Mouse (Mus musculus) ES-E14 (cell line): ENCODE measurements at regions not wholly inside any gene's neighbourhood (a gene's known extent, or its start where the extent isn't known, plus 50 kb on each side); places are given as distances from the start of the nearest gene placed in this dataset.

ENCODE experiments used
- DNase-seq: peaks from one replicate; pipeline ENCODE4 v3.0.0-alpha.2; 2013; ENCODE audit warnings: low read depth, low spot score
- H3K27ac ChIP-seq: 2 replicates; pipeline ENCODE4 v1.5.1; 2012; ENCODE audit warnings: low read depth, mild to moderate bottlenecking, low read length, moderate library complexity, mixed read lengths; ENCODE audit not compliant: poor library complexity, insufficient read depth, severe bottlenecking
- H3K36me3 ChIP-seq: 2 replicates; pipeline ENCODE4 v1.6.1; 2012; ENCODE audit warnings: mild to moderate bottlenecking, low read length, moderate library complexity, mixed read lengths; ENCODE audit not compliant: control insufficient read depth, poor library complexity, insufficient read depth, severe bottlenecking
- H3K4me1 ChIP-seq, 2 experiments: fragments of 150-350 bp in 1 of 2; sonication (generic) in 1 of 2; 2 replicates each; pipeline ENCODE4 v1.6.1; 2012; ENCODE audit warnings: low read length in 2 of 2, mild to moderate bottlenecking in 1 of 2, mixed read lengths in 1 of 2; ENCODE audit not compliant: control insufficient read depth in 2 of 2, insufficient read depth in 2 of 2, poor library complexity in 1 of 2
- H3K4me3 ChIP-seq, 2 experiments: fragments of 150-350 bp in 1 of 2; sonication (generic) in 1 of 2; 2 replicates each; pipeline ENCODE4 v1.5.1; 2012; ENCODE audit warnings: low read length in 2 of 2, low read depth in 1 of 2, mild to moderate bottlenecking in 1 of 2, mixed read lengths in 1 of 2; ENCODE audit not compliant: insufficient read depth in 1 of 2, poor library complexity in 1 of 2, severe bottlenecking in 1 of 2
- H3K9ac ChIP-seq: 2 replicates; pipeline ENCODE4 v1.6.1; 2012; ENCODE audit warnings: low read depth, mild to moderate bottlenecking, low read length, mixed read lengths; ENCODE audit not compliant: poor library complexity, insufficient read depth, severe bottlenecking
- H3K9me3 ChIP-seq: fragments of 150-350 bp; sonication (generic); 2 replicates; pipeline ENCODE4 v1.6.1; 2012; ENCODE audit warnings: low read depth, mild to moderate bottlenecking, low read length; ENCODE audit not compliant: control insufficient read depth, insufficient read depth
- CHD2 ChIP-seq: IDR thresholded peaks from 2 replicates; pipeline ENCODE4 v1.6.1; 2014; ENCODE audit warnings: mild to moderate bottlenecking, low read depth, low read length, inconsistent platforms
- HCFC1 ChIP-seq: IDR thresholded peaks from 2 replicates; pipeline ENCODE4 v1.6.1; 2012; ENCODE audit warnings: low read length, inconsistent platforms, borderline replicate concordance; ENCODE audit not compliant: insufficient read depth
- MAFK ChIP-seq: IDR thresholded peaks from 2 replicates; pipeline ENCODE4 v1.6.1; 2014; ENCODE audit warnings: mild to moderate bottlenecking, low read depth, low read length, inconsistent platforms; ENCODE audit not compliant: insufficient read depth
- ZC3H11A ChIP-seq: IDR thresholded peaks from 2 replicates; pipeline ENCODE4 v1.6.1; 2012; ENCODE audit warnings: low read depth, mild to moderate bottlenecking, inconsistent platforms, low read length, borderline replicate concordance
- ZNF384 ChIP-seq: IDR thresholded peaks from 2 replicates; pipeline ENCODE4 v1.6.1; 2012; ENCODE audit warnings: low read depth, low read length, inconsistent platforms
- in situ Hi-C, 2 experiments: fragments of 600-800 bp; cut with MboI; formaldehyde crosslinking; loops; one replicate each; pipeline ENCODE4 v1.15.1; 2025; ENCODE audit warnings: low sequenced_read_pairs in 2 of 2, inconsistent platforms in 1 of 2; ENCODE audit not compliant: unreplicated experiment in 2 of 2

DNA sequence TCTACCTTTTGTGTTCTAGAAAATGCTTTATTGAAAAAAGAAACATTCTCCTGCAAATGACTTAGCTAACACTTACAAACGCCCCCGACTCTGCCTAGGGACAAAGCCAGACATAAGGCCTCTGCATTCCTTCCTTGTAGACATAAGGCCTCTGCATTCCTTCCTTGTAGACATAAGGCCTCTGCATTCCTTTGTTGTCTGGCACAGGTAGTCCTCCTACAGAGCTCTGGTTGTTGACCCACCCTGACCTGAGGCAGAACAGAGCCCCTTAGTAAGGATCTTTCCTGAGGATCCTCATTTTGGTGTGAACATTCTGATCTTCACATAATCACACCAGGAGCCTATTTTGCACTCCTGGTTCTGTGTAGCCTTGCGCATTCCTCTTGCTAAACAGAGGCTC is 80.9 kb upstream of the Zpld1 start:
- in situ Hi-C loops = no loop called here
- H3K27ac ChIP-seq = no peak overlapping the region
- no peak for TF ChIP-seq ZNF384
- no peak for TF ChIP-seq CHD2
- TF ChIP-seq HCFC1 = no peak
- TF ChIP-seq ZC3H11A = no peak
- no peak for TF ChIP-seq MAFK
- H3K9ac ChIP-seq = no peak overlapping the region
- no peak overlapping the region for H3K4me3 ChIP-seq
- H3K9me3 ChIP-seq = no peaks in the 10 kb centered on the region
- DNase-seq = peak; percentile 8
- no peaks in the 10 kb centered on the region for H3K36me3 ChIP-seq
- H3K4me1 ChIP-seq = no peaks in the 10 kb centered on the region

DNA sequence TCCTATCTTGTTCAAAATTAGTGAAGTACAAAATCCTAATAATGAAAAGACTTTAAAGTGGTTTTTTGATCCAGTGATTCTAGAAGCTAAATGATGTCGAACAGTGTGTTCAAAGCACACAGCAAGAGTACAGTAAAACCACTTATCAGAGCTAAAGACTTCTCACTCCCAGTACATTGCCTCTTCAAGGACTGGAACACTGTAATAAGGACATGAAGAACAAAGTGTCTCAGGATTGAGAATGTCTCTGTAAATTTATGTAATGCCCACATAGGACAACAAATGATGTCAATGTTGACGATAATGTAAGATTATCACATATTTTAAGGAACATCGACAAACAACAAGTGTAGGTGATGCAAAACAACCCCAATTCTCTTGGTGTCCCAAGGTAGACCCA is 78.1 kb upstream of the Zpld1 start:
- in situ Hi-C loops = no loop called here
- DNase-seq = no peak
- H3K9me3 ChIP-seq = no peaks in the 10 kb centered on the region
- no peak overlapping the region for H3K9ac ChIP-seq
- H3K4me1 ChIP-seq = no peaks in the 10 kb centered on the region
- no peak overlapping the region for H3K27ac ChIP-seq
- H3K4me3 ChIP-seq = no peak overlapping the region
- TF ChIP-seq ZC3H11A (no peak), CHD2 (no peak), HCFC1 (no peak), MAFK (no peak), ZNF384 (no peak)
- H3K36me3 ChIP-seq = no peaks in the 10 kb centered on the region

DNA sequence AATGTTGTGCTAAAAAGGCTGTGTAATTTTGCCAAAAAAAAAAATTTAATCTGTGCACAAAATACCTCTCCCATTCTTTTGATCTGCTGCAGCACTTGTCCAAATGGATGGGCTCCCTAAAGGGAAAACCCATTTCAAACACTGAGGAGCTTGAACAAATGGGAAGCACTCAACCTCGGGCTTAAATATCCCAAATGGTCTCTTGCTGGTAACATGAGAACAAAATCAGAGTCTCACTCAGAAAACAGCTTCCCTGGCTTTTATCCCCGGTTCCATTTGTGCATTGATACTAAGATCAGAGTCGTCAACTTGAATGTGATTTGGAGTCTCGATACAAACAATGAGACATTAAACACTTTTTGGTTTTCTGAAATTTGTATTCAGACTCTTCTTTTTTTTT is 59.9 kb upstream of the Zpld1 start:
- in situ Hi-C loops = no loop called here
- TF ChIP-seq HCFC1 = no peak
- TF ChIP-seq MAFK = no peak
- no peak for TF ChIP-seq CHD2
- TF ChIP-seq ZC3H11A = no peak
- TF ChIP-seq ZNF384 = no peak

DNA sequence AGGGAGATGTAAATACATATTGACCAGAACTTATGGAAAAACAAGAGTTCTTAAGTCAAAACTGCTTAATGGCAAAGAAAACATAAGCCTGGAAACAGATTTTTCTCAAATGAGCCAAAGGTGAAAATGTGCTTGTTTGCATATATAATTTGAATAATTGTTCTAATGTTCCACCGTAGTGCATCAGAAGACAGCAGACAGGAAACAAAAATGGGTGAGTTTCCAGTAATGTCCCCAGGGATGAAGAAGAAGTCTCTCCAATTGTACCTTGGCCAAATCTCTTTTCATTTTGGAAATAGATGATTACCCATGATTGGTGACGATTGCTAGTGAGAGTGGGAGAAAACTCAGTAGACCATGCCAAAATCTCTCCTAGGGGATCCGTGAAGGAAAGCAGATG is 58.3 kb upstream of the Zpld1 start:
- no peaks in the 10 kb centered on the region for H3K4me1 ChIP-seq
- no peak overlapping the region for H3K4me3 ChIP-seq
- H3K9me3 ChIP-seq = no peaks in the 10 kb centered on the region
- no peak overlapping the region for H3K9ac ChIP-seq
- in situ Hi-C loops = no loop called here
- no peak overlapping the region for H3K27ac ChIP-seq
- no peaks in the 10 kb centered on the region for H3K36me3 ChIP-seq
- no peak for DNase-seq
- TF ChIP-seq ZNF384 (no peak), MAFK (no peak), HCFC1 (no peak), ZC3H11A (no peak), CHD2 (no peak)

More for the DNA sequence above, 59.9 kb upstream of the Zpld1 start:
- Histone ChIP-seq H3K9me3 (no peaks in the 10 kb centered on the region), H3K9ac (no peak overlapping the region), H3K4me1 (no peaks in the 10 kb centered on the region), H3K36me3 (no peaks in the 10 kb centered on the region), H3K4me3 (no peak overlapping the region), H3K27ac (no peak overlapping the region)
- DNase-seq = no peak
